19 mouse cellular contexts compared by ENCODE assay signal in genomic region chr15:88035486-88035885, GRCm38 (mm10).
"Had no signal": no experiment of that assay in that cellular context is flagged by ENCODE, and none has a peak within 500 bp of the region (broad histone marks: within the 10 kb centered on the region; RNA-seq: fewer than 3 reads in every experiment).

No protein-coding gene starts in this region.

- ATAC-seq: midbrain, embryonic 16.5 days had no signal

- H3K36me3 ChIP-seq: midbrain, embryonic 10.5 days; midbrain, embryonic 12.5 days; neural tube, embryonic 13.5 days; neural tube, embryonic 15.5 days had no signal

- H3K27me3 ChIP-seq: midbrain, embryonic 12.5 days; neural tube, embryonic 13.5 days; neural tube, embryonic 15.5 days had no signal

- H3K9ac ChIP-seq: lung, embryonic 14.5 days; midbrain, embryonic 12.5 days; neural tube, embryonic 13.5 days; neural tube, embryonic 15.5 days had no signal

- H3K4me3 ChIP-seq: midbrain, embryonic 10.5 days; midbrain, embryonic 12.5 days; myocyte; neural tube, embryonic 13.5 days; neural tube, embryonic 15.5 days had no signal

- H3K27ac ChIP-seq: midbrain, embryonic 10.5 days; midbrain, embryonic 12.5 days; neural tube, embryonic 15.5 days had no signal

- DNase-seq: lung, adult 18-20 months; lung, embryonic 14.5 days; lung, postnatal 10 days; lung, postnatal 4 days; midbrain, embryonic 14.5 days; retina, postnatal 1 day; right cerebral cortex, adult 18-20 months; right cerebral cortex, postnatal 25 days; right cerebral cortex, postnatal 4 days; spleen, adult 18-20 months; thymus, adult 18-20 months; thymus, postnatal 14 days; thymus, postnatal 36 days had no signal

- H3K4me2 ChIP-seq: lung, embryonic 14.5 days; midbrain, embryonic 12.5 days; neural tube, embryonic 13.5 days; neural tube, embryonic 15.5 days had no signal

- H3K9me3 ChIP-seq: midbrain, embryonic 10.5 days; midbrain, embryonic 12.5 days; neural tube, embryonic 13.5 days; neural tube, embryonic 15.5 days had no signal
